In genomic region chr14:44988456-44989016, GRCm38 (mm10) we compare ENCODE assay signal across 8 mouse cellular contexts. TPM values are rescaled to one million over a fixed set of nuclear protein-coding genes. Genes with fewer than 3 reads are reported as not detected.
A peak's percentile ranks its signal among the peaks of the same experiment; 100 is the strongest.
DNase-seq lines count a peak whose midpoint lies in the region; ATAC-seq and TF ChIP-seq lines count a peak whose summit lies in the region.

No protein-coding gene starts in this region.

- no peak for TF ChIP-seq CTCF in testis, adult 2 months (IDR thresholded peaks at IDR 0.05; ENCODE audit: control insufficient read depth, insufficient read depth, insufficient replicate concordance, low read depth, low read length)
- TF ChIP-seq CTCF in hindbrain, postnatal 0 days (IDR thresholded peaks at IDR 0.05; ENCODE audit: low read depth): no peak; the same call in 1 of the 2 replicates

- H3K9ac ChIP-seq in forebrain, embryonic 12.5 days: peak overlapping the region; percentile 38
- peak overlapping the region; percentile 44 for H3K9ac ChIP-seq in hindbrain, postnatal 0 days (replicated peaks; ENCODE audit: low read length)

- H3K36me3 ChIP-seq in testis, adult 2 months (ENCODE audit: control insufficient read depth, insufficient read depth, low read length): no peaks in the 10 kb centered on the region
- H3K36me3 ChIP-seq in forebrain, embryonic 12.5 days (replicated peaks): no peaks in the 10 kb centered on the region
- no peaks in the 10 kb centered on the region for H3K36me3 ChIP-seq in hindbrain, postnatal 0 days (ENCODE audit: insufficient read depth, low read length)

- peaks cover 8% of the 10 kb centered on the region for H3K4me1 ChIP-seq in testis, adult 2 months (ENCODE audit: control insufficient read depth, insufficient read depth, low read length)
- peaks cover 15% of the 10 kb centered on the region for H3K4me1 ChIP-seq in forebrain, embryonic 12.5 days
- peaks cover 11% of the 10 kb centered on the region for H3K4me1 ChIP-seq in hindbrain, postnatal 0 days (ENCODE audit: insufficient read depth, low read length)

- no peak overlapping the region for H3K27ac ChIP-seq in testis, adult 2 months (ENCODE audit: control insufficient read depth, insufficient read depth, low read depth, low read length)
- H3K27ac ChIP-seq in forebrain, embryonic 12.5 days: no peak overlapping the region
- H3K27ac ChIP-seq in hindbrain, postnatal 0 days: no peak overlapping the region

- no peaks in the 10 kb centered on the region for H3K9me3 ChIP-seq in forebrain, embryonic 12.5 days
- no peaks in the 10 kb centered on the region for H3K9me3 ChIP-seq in hindbrain, postnatal 0 days (ENCODE audit: low read length)

- DNase-seq in testis, postnatal 14 days (ENCODE audit: low spot score): no peak
- DNase-seq in hindbrain, postnatal 0 days (ENCODE audit: low spot score): peak; percentile 20
- peak; percentile 52 for DNase-seq in lung, postnatal 10 days
- DNase-seq in ovary, adult 18-20 months (ENCODE audit: low spot score): peak; percentile 21
- no peak for DNase-seq in c-Kit-positive CD71-positive TER-119-positive erythroid progenitor cells, embryonic 14.5 days (ENCODE audit: low spot score)

- no peak for TF ChIP-seq POLR2A in testis, adult 2 months (IDR thresholded peaks at IDR 0.05; ENCODE audit: control insufficient read depth, low read depth, low read length)

- peak; percentile 42 for ATAC-seq in forebrain, embryonic 12.5 days (ENCODE audit: low FRiP score)
- ATAC-seq in hindbrain, postnatal 0 days: peak; percentile 72
- ATAC-seq in erythroid progenitor cell, adult 5-6 weeks (replicated peaks; ENCODE audit: low FRiP score, poor library complexity, severe bottlenecking): no peak

- peak overlapping the region; percentile 87 for H3K4me2 ChIP-seq in forebrain, embryonic 12.5 days
- H3K4me2 ChIP-seq in hindbrain, postnatal 0 days (ENCODE audit: low read depth, low read length): peak overlapping the region; percentile 95

- H3K4me3 ChIP-seq in testis, adult 2 months (ENCODE audit: control insufficient read depth, low read depth, low read length): peak overlapping the region; percentile 38
- H3K4me3 ChIP-seq in forebrain, embryonic 12.5 days (replicated peaks): peak overlapping the region; percentile 47
- H3K4me3 ChIP-seq in hindbrain, postnatal 0 days (ENCODE audit: low read length): peak overlapping the region; percentile 47

- 4% methylated on average over 14 of the region's 14 CpGs for WGBS in forebrain, embryonic 12.5 days
- WGBS in hindbrain, postnatal 0 days: 6% methylated on average over 14 of the region's 14 CpGs

- H3K27me3 ChIP-seq in testis, adult 2 months (ENCODE audit: control insufficient read depth, insufficient read depth, low read length): no peaks in the 10 kb centered on the region
- H3K27me3 ChIP-seq in forebrain, embryonic 12.5 days: peaks cover 37% of the 10 kb centered on the region
- H3K27me3 ChIP-seq in hindbrain, postnatal 0 days (ENCODE audit: insufficient read depth, low read length): 0 out of 2 replicates have a peak, but pooled peaks cover 4% of the 10 kb centered on the region

RNA-seq across cellular contexts. Expression of gene Ptger2, which starts 0.5 kb away (rescaled TPM):
- 0.14 and 0.25 TPM in 2 replicates for polyA plus RNA-seq in testis, adult 2 months (2012; rRNA removed)
- 0.13 and 0.17 TPM in 2 replicates for polyA plus RNA-seq in forebrain, embryonic 12.5 days (2016; fragmentation: Nextera tagmentation; extraction: Ambion mirVana)
- total RNA-seq in hindbrain, postnatal 0 days (2014; rRNA removed): 1.0 and 1.7 TPM in 2 replicates
- 0.68 and 0.72 TPM in 2 replicates for polyA plus RNA-seq in hindbrain, postnatal 0 days (2015; fragmentation: Nextera tagmentation; extraction: Ambion mirVana)
- total RNA-seq in erythroid progenitor cell, adult 5-6 weeks (2015; ENCODE audit: low replicate concordance): 0.36 and 2.5 TPM in 2 replicates
- total RNA-seq in erythroid progenitor cell, adult 5-6 weeks (2017; ENCODE audit: low replicate concordance): 0.77 TPM in 1 of 2 replicates, not detected in the other

Comparison
In these comparisons a context has a peak if more than half of its experiments do, and no peak if none do; other contexts are left out.
1. DNase-seq: peak in hindbrain, postnatal 0 days (single experiment), lung, postnatal 10 days (single experiment) and ovary, adult 18-20 months (single experiment); none in testis, postnatal 14 days (single experiment) and c-Kit-positive CD71-positive TER-119-positive erythroid progenitor cells, embryonic 14.5 days (single experiment).
2. Peak in every context shown above with its lines, with median percentiles within 50 percentile points of each other: H3K4me3 ChIP-seq.